Mouse (Mus musculus): ENCODE results near the gene Wnt10b. TPM values are rescaled to one million over a fixed set of nuclear protein-coding genes. Genes with fewer than 3 reads are reported as not detected.
"Not testable (repeated sequence)": the region's sequence is repeated elsewhere in the genome, so short reads cannot be mapped to it uniquely, and the experiment has no call there.

Wnt10b gene
- total RNA-seq (2018; cell fraction: chromatin; rRNA removed), result not detected
- total RNA-seq (2018; cell fraction: cytosol; rRNA removed), result under 1 TPM in 1 of 26 experiments, not detected in 25; 0.05 TPM
- not detected for total RNA-seq (2018; cell fraction: nucleus; rRNA removed)
- not detected in 3 replicates for polyA plus RNA-seq (2018)

GRCm38 (mm10) chr15:98777762-98778161, at the start of gene Wnt10b:
Wnt10b (minus strand) TSS chr15:98778150.
- no peak within 1 kb of the TSS for H3K4me3 ChIP-seq (ENCODE audit: inconsistent target)
- no peak within 1 kb of the TSS for H3K27ac ChIP-seq
- 3% methylated on average over 33 of the region's 33 CpGs for WGBS (ENCODE audit: missing documents)
- H3K79me2 ChIP-seq (ENCODE audit: inconsistent target), result no peaks in the 10 kb centered on the region
- no peaks in the 10 kb centered on the region for H3K36me3 ChIP-seq (ENCODE audit: inconsistent target)

DNA sequence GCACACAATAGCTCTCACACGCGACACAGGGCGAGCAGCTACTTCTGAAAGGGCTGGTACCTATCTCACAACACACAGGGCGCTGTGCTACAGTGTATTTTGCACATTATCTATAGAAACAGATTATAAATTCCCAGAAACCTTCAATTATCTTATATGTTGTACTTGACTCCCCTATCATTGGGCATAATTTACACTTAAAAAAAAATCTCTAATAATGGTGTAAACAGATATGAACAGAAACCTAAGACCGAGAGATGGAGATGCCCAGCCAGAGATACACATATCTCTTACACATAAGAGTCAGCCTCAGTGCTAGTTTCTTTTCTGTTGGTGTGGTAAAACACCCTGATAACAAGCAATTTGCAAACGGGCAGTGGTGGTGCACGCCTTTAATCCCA, 49.7 kb upstream of the Wnt10b start:
- Histone ChIP-seq H3K27ac (no peak overlapping the region), H3K36me3 (ENCODE audit: inconsistent target) (peaks cover 19% of the 10 kb centered on the region), H3K4me3 (ENCODE audit: inconsistent target) (no peak overlapping the region), H3K79me2 (ENCODE audit: inconsistent target) (peaks cover 70% of the 10 kb centered on the region)
- 98% methylated on average over 7 of the region's 7 CpGs for WGBS (ENCODE audit: missing documents)

DNA sequence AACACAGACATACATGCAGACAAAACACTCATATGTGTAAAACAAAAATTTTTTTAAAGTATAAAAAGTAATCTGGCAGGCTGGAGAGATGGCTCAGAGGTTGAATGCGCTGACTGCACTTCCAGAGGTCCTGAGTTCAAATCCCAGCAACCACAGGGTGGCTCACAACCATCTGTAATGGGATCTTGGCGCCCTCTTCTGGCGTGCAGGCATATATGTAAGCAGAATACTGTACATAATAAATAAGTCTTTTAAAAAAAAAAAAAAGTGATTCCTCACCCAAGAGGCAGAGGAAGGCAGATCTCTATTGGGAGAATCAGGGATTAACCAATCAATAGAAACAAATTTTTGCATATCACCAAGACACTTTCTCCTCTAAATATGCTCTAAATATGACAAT, 45.5 kb upstream of the Wnt10b start:
- Histone ChIP-seq H3K27ac (no peak overlapping the region), H3K36me3 (ENCODE audit: inconsistent target) (peaks cover 19% of the 10 kb centered on the region), H3K79me2 (ENCODE audit: inconsistent target) (peaks cover 44% of the 10 kb centered on the region), H3K4me3 (ENCODE audit: inconsistent target) (no peak overlapping the region)
- WGBS (ENCODE audit: missing documents), result 78% methylated on average over 3 of the region's 3 CpGs

DNA sequence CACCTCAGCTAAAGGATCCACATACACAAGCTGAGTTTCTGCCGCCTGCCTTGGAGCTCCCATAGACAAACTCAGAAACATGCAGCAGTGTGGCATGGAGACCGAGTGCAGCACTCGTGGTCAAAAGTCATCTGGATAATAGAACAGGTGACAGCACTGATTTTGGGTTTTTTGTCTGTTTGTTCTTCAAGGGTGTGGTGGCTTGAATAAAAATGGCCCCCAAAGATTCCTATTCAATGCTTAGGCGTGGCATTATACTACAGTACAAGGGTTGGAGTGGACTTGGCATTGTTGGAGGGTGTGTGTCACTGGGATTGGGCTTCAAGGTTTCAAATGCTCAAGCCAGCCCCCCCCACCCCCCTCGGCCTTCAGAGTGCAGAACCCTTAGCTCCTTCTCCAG, 44.2 kb upstream of the Wnt10b start:
- Histone ChIP-seq H3K27ac (no peak overlapping the region), H3K4me3 (ENCODE audit: inconsistent target) (no peak overlapping the region), H3K79me2 (ENCODE audit: inconsistent target) (peaks cover 31% of the 10 kb centered on the region), H3K36me3 (ENCODE audit: inconsistent target) (peaks cover 19% of the 10 kb centered on the region)
- 93% methylated on average over 5 of the region's 5 CpGs for WGBS (ENCODE audit: missing documents)

DNA sequence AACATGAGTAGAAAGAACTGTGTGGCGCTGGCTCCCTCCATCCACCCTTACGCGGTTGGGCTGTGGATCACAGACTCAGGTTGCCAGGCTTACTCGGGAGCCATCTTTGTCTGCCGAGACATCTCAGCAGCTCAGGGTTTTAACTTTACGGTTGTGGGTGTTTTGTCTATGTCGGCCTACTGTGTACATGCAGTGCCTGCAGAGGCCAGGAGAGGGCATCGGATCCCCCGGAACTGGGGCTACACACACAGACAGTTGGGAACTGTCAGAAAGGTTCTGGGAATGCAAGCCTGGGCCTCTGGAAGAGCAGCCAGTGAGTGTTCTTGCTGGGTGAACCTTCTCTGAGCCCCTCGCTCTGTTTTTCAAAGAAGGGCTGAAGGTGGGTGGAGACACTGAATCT, 43.5 kb upstream of the Wnt10b start:
- H3K79me2 ChIP-seq (ENCODE audit: inconsistent target), result peaks cover 24% of the 10 kb centered on the region

GRCm38 (mm10) chr15:98820937-98821336, 43.0 kb upstream of the Wnt10b start:
- Histone ChIP-seq H3K4me3 (ENCODE audit: inconsistent target) (no peak overlapping the region), H3K36me3 (ENCODE audit: inconsistent target) (peaks cover 19% of the 10 kb centered on the region)
- WGBS (ENCODE audit: missing documents), result 100% methylated on average over 2 of the region's 4 CpGs

More for the DNA sequence above, 43.5 kb upstream of the Wnt10b start:
- no peak overlapping the region for H3K4me3 ChIP-seq (ENCODE audit: inconsistent target)
- H3K27ac ChIP-seq, result no peak overlapping the region
- WGBS (ENCODE audit: missing documents), result 82% methylated on average over 10 of the region's 10 CpGs
- H3K36me3 ChIP-seq (ENCODE audit: inconsistent target), result peaks cover 19% of the 10 kb centered on the region

GRCm38 (mm10) chr15:98818171-98818570, 40.2 kb upstream of the Wnt10b start:
- WGBS (ENCODE audit: missing documents), result 96% methylated on average over 3 of the region's 7 CpGs
- H3K79me2 ChIP-seq (ENCODE audit: inconsistent target), result no peaks in the 10 kb centered on the region
- no peak overlapping the region for H3K27ac ChIP-seq
- peaks cover 15% of the 10 kb centered on the region; the same call in 1 of the 2 replicates for H3K36me3 ChIP-seq (ENCODE audit: inconsistent target)
- no peak overlapping the region for H3K4me3 ChIP-seq (ENCODE audit: inconsistent target)

More at GRCm38 (mm10) chr15:98820937-98821336, 43.0 kb upstream of the Wnt10b start:
- no peak overlapping the region for H3K27ac ChIP-seq
- H3K79me2 ChIP-seq (ENCODE audit: inconsistent target), result peaks cover 19% of the 10 kb centered on the region; the same call in 1 of the 2 replicates

GRCm38 (mm10) chr15:98812741-98813424, 34.9 kb upstream of the Wnt10b start:
- no peaks in the 10 kb centered on the region for H3K79me2 ChIP-seq (ENCODE audit: inconsistent target)
- H3K36me3 ChIP-seq (ENCODE audit: inconsistent target), result peaks cover 24% of the 10 kb centered on the region; the same call in 1 of the 2 replicates
- no peak overlapping the region for H3K4me3 ChIP-seq (ENCODE audit: inconsistent target)
- WGBS (ENCODE audit: missing documents), result 94% methylated on average over 20 of the region's 20 CpGs
- no peak overlapping the region for H3K27ac ChIP-seq

DNA sequence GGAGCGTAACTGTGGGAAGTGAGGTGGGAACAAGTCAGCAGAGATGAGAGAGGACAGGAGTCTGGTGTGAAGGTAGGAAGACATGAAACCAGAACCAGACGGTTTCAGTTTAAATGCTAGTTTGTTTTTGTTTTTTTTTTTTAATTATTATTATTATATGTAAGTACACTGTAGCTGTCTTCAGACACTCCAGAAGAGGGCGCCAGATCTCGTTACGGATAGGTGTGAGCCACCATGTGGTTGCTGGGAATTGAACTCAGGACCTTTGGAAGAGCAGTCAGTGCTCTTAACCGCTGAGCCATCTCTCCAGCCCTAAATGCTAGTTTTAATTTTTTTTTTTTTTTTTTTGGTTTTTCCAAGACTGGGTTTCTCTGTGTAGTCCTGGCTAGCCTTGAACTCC, 32.3 kb upstream of the Wnt10b start:
- H3K27ac ChIP-seq; H3K79me2 ChIP-seq (ENCODE audit: inconsistent target); H3K4me3 ChIP-seq (ENCODE audit: inconsistent target): not testable (repeated sequence)
- WGBS (ENCODE audit: missing documents), result 85% methylated on average over 6 of the region's 6 CpGs
- peaks cover 24% of the 10 kb centered on the region; the same call in 1 of the 2 replicates for H3K36me3 ChIP-seq (ENCODE audit: inconsistent target)

- H3K27ac ChIP-seq, result no peak within 1 kb of the TSS
- H3K79me2 ChIP-seq (ENCODE audit: inconsistent target), result no peaks in the 10 kb centered on the region
- H3K4me3 ChIP-seq (ENCODE audit: inconsistent target), result no peak within 1 kb of the TSS
- peaks cover 21% of the 10 kb centered on the region; the same call in 1 of the 2 replicates for H3K36me3 ChIP-seq (ENCODE audit: inconsistent target)
- WGBS (ENCODE audit: missing documents), result 94% methylated on average over 3 of the region's 3 CpGs
Measured at GRCm38 (mm10) chr15:98809390-98809789, 31.4 kb upstream of the Wnt10b start, which contains the start of gene Ddn. Ddn (minus strand) TSS chr15:98809490.

DNA sequence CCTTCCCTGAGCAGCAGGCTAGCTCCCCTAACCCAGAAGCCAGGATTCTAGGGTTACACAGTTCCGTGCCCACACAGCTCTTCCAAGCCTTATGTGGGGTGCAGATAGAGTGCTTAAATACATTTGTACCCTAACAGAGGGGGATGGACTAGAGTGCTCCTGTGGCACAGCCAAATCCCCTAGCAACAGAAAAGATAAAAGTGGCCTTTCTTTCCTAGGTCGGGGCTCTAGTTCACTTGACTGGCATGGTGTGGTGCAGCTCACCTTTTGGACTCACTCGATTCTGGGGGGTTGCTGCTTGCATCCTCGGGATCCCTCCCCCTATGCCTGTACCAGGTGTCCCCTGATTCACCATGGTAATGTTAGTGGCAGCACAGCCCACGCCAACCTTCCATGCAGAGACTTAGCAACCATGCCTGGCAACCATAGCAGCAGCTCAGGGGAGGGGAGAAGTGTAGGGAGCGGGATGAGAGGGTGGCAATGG, 30.7 kb upstream of the Wnt10b start:
- Histone ChIP-seq H3K79me2 (ENCODE audit: inconsistent target) (no peaks in the 10 kb centered on the region), H3K36me3 (ENCODE audit: inconsistent target) (peaks cover 14% of the 10 kb centered on the region; the same call in 1 of the 2 replicates), H3K27ac (no peak overlapping the region), H3K4me3 (ENCODE audit: inconsistent target) (no peak overlapping the region)
- WGBS (ENCODE audit: missing documents), result 31% methylated on average over 6 of the region's 6 CpGs

- H3K79me2 ChIP-seq (ENCODE audit: inconsistent target), result no peaks in the 10 kb centered on the region
- WGBS (ENCODE audit: missing documents), result 3% methylated on average over 33 of the region's 34 CpGs
- no peak overlapping the region for H3K4me3 ChIP-seq (ENCODE audit: inconsistent target)
- H3K36me3 ChIP-seq (ENCODE audit: inconsistent target), result peaks cover 8% of the 10 kb centered on the region; the same call in 1 of the 2 replicates
- no peak overlapping the region for H3K27ac ChIP-seq
Measured at GRCm38 (mm10) chr15:98807895-98808650, 30.1 kb upstream of the Wnt10b start.

DNA sequence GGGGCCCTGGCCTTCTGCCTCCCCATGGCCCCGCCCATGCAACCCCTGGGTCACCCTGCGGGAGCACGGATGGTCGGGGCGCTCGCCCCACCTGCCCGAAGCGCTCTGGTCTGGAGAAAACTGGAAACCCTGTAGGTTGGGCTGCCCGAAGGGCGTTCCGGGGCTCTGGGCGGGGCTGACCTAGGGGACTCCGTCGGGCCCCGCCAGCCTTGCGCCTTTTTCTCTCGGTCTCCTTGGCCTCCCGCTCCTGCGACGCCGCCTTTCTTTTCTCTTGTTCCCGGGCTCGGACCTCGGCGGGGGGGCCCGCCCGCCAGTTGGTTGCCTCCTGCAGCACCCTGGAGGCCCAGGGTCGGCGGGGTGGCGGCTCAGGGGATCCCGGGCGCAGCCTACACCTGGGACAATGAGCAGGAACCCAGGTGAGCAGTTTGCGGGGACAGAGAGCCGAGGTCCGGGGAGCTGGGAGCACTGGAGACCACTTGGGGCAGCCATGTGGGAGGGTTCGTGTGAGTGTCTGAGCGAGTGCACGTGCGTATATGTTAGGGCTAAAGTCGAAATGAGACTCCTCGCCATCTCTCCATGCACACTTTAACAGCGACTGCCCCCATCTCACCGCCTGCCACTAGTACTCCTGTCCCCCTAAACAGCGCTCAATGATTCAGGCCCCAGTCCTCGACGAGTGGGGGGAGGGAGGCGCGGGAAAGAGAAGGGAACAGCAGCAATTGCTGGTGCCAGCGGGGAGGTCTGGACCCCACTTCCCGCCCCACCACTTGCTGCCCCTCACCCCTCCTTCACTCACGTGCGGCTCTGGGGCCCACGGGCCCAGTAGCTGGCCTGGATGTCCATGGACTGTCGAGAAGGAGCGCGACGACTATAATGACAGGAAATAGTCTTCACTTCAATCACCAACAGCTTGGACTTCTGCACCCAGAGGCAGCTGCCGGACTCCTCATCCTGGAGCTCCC, 29.1 kb upstream of the Wnt10b start:
- no peak overlapping the region for H3K4me3 ChIP-seq (ENCODE audit: inconsistent target)
- H3K36me3 ChIP-seq (ENCODE audit: inconsistent target), result 0 out of 2 replicates have a peak, but pooled peaks cover 5% of the 10 kb centered on the region
- no peaks in the 10 kb centered on the region for H3K79me2 ChIP-seq (ENCODE audit: inconsistent target)
- H3K27ac ChIP-seq, result no peak overlapping the region
- WGBS (ENCODE audit: missing documents), result 5% methylated on average over 56 of the region's 58 CpGs
